Mouse (Mus musculus): Measurements from ENCODE around the gene Xrra1.

GRCm38 (mm10) chr7:99920416-99920815 lies 61.5 kb downstream of the Xrra1 start:
- TF ChIP-seq CTCF (IDR thresholded peaks at IDR 0.05; ENCODE audit: borderline replicate concordance, insufficient read depth, low read length) (no peak), POLR2A (IDR thresholded peaks at IDR 0.05; ENCODE audit: low read depth, low read length) (no peak)
